Mouse (Mus musculus) forebrain, embryonic 10.5 days (tissue): ENCODE data around the gene Chd9. TPM values are rescaled to one million over a fixed set of nuclear protein-coding genes. Genes with fewer than 3 reads are reported as not detected.

ENCODE experiments used
- DNase-seq: peaks from one replicate; pipeline ENCODE4 v3.0.0-alpha.2; 2017; ENCODE audit warnings: low spot score; ENCODE audit errors: extremely low spot score
- H3K27ac ChIP-seq: fragments of 300-500 bp; sonication (generic); 2 replicates; pipeline ENCODE4 v1.5.1; 2016; ENCODE audit warnings: mild to moderate bottlenecking
- H3K27me3 ChIP-seq: fragments of 300-500 bp; sonication (generic); 2 replicates; pipeline ENCODE4 v1.6.1; 2016; ENCODE audit warnings: mild to moderate bottlenecking; ENCODE audit not compliant: poor library complexity, severe bottlenecking
- H3K36me3 ChIP-seq: fragments of 300-500 bp; sonication (generic); replicated peaks from 2 replicates; pipeline ENCODE4 v1.6.1; 2016; ENCODE audit warnings: mild to moderate bottlenecking, moderate library complexity
- H3K4me1 ChIP-seq: fragments of 300-500 bp; sonication (generic); 2 replicates; pipeline ENCODE4 v1.6.1; 2016
- H3K4me3 ChIP-seq: fragments of 300-500 bp; sonication (generic); 2 replicates; pipeline ENCODE4 v1.5.1; 2016; ENCODE audit warnings: mild to moderate bottlenecking, moderate library complexity
- H3K9me3 ChIP-seq: fragments of 300-500 bp; sonication (generic); 2 replicates; pipeline ENCODE4 v1.6.1; 2016; ENCODE audit warnings: mild to moderate bottlenecking, moderate library complexity
- WGBS: fragments of 180-500 bp; shearing (Covaris S2); methylation state at CpG from one replicate; pipeline ENCODE4 v1.1.7; 2016; 5-methylcytosine and 5-hydroxymethylcytosine counted together
- polyA plus RNA-seq: library from polyadenylated mRNA; unstranded; fragments of >200 nt; fragmentation: Nextera tagmentation; extraction: Ambion mirVana; gene quantifications from 2 replicates; pipeline ENCODE4 v1.2.1, GENCODE M21; 2016

Gene Chd9
- polyA plus RNA-seq, 1 experiment from 2014 or later: 33.4 TPM

DNA sequence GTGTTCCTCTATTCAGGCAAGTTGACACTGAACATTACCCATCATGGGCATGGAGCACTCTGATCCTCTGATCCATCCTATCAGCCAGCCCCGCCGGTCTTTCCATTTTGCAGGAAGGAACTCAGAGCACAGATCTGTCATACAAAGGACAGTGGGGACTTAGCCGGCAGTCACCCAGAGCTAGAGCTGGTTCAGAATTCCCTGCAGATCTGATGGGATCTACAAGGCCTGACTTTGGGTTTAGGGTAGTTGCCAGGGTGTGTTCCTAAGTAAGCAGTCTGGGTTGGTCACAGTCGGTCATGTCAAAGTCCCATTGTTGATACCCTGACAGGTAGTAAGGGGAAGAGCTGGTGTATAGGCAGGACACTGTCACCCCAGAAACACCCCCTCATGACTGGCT is 39.8 kb downstream of the Chd9 start:
- no peak overlapping the region for H3K4me3 ChIP-seq
- DNase-seq: no peak
- no peaks in the 10 kb centered on the region for H3K36me3 ChIP-seq
- H3K27me3 ChIP-seq: peaks cover 20% of the 10 kb centered on the region; the same call in 1 of the 2 replicates
- H3K27ac ChIP-seq: 0 out of 2 replicates have a peak overlapping the region, but pooled peaks have one; percentile 4
- no peaks in the 10 kb centered on the region for H3K9me3 ChIP-seq
- WGBS: 87% methylated on average over 4 of the region's 4 CpGs
- peaks cover 45% of the 10 kb centered on the region for H3K4me1 ChIP-seq

- Histone ChIP-seq H3K4me3 (no peak overlapping the region), H3K27me3 (peaks cover 24% of the 10 kb centered on the region), H3K27ac (peak overlapping the region; percentile 4; the same call in 1 of the 2 replicates), H3K4me1 (peaks cover 43% of the 10 kb centered on the region), H3K36me3 (no peaks in the 10 kb centered on the region), H3K9me3 (no peaks in the 10 kb centered on the region)
- no peak for DNase-seq
- WGBS: 88% methylated on average over 4 of the region's 4 CpGs
Measured at GRCm38 (mm10) chr8:90868334-90868733, 40.2 kb downstream of the Chd9 start.

DNA sequence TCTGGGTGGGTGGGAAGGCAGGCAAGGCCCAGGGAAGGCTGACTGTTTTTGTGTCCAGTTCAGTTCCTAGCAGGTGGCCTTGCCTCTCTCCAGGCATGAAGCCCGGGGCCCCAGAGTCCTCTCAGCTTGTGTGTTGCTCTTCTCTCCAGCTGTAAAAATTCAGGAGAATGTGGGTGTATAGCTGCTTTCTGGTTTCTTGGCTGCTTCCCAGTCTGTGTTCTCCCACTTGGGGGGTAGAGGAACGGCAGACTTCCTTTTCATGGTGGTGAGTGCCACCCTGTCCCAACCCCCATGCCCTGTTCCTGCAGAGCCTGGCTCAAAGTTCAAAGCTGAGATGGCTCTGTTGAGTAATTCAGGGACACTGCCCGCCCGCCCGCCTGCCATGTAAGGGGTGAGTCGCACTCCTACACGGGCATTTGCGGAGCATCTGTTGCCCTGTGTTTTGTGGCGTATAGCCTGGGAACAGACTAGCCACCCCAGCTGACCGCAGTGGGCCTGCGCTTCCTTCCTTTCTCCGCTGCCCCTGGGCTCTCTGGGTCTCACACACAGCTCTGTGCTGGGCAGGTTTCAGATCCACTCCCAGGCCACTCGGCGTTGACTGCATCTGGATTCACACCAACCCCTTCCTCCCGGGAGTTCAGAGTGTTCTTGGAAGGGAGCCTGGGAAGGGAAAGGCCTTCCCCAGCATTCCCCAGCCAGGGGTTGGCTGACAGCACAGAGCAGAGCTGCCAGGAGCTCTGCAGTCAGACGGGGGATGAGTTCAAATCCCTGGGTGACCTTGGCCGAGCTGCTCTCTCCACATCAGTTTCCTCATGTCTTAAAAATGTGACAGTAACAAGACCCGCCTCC is 41.1 kb downstream of the Chd9 start:
- Histone ChIP-seq H3K4me3 (peak overlapping the region; percentile 31; the same call in 1 of the 2 replicates), H3K4me1 (peaks cover 43% of the 10 kb centered on the region), H3K36me3 (no peaks in the 10 kb centered on the region), H3K9me3 (no peaks in the 10 kb centered on the region), H3K27ac (peak overlapping the region; percentile 83), H3K27me3 (peaks cover 24% of the 10 kb centered on the region)
- 61% methylated on average over 18 of the region's 18 CpGs for WGBS
- no peak for DNase-seq

DNA sequence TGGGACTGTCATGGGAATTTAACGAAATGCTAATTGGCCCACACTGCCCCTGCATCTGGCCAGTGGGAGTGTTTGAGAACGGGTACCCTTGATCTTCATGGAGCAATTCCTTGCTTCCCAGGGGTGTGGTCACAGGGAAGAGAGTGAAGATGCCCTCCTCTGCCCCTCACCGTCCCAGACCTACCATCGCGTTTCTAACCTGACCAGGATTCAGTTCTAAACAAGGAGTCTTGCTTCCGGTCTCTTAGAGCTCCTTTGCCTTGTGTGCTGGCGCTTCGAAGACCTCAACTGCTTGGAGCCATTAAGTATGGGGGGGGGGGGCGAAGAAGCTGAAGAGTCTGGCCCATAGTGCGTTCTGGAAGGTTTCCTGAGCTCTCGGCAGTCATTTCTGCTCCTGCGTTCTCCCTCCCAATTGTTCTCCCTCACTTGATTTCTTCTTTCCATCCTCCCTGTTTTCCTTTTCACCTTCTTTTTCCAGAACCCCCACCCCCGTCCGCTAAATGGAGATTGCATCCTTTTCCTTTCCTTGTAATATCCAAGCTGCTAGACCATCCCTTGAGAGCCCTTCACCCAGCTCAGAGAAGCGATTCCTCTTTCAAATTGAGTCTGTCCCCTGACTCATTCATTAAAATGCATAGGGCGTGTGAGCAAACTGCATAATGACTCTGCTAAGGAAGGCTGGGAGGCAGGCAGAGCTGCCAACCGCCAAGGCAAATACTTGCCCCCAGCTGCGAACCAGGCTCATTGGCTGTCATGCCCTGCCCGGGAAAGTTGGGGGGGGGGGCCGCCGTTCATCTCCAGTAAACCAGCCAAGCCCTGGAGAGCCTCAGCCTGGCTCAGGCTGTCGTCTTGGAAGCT is 42.0 kb downstream of the Chd9 start:
- peaks cover 27% of the 10 kb centered on the region for H3K27me3 ChIP-seq
- DNase-seq: peak; percentile 62
- H3K4me3 ChIP-seq: peak overlapping the region; percentile 31
- peak overlapping the region; percentile 83 for H3K27ac ChIP-seq
- no peaks in the 10 kb centered on the region for H3K36me3 ChIP-seq
- 10% methylated on average over 22 of the region's 22 CpGs for WGBS
- no peaks in the 10 kb centered on the region for H3K9me3 ChIP-seq
- peaks cover 47% of the 10 kb centered on the region for H3K4me1 ChIP-seq

GRCm38 (mm10) chr8:90871375-90872080 is 43.4 kb downstream of the Chd9 start:
- Histone ChIP-seq H3K36me3 (no peaks in the 10 kb centered on the region), H3K27me3 (peaks cover 27% of the 10 kb centered on the region), H3K4me3 (no peak overlapping the region), H3K9me3 (no peaks in the 10 kb centered on the region), H3K4me1 (peaks cover 59% of the 10 kb centered on the region), H3K27ac (0 out of 2 replicates have a peak overlapping the region, but pooled peaks have one; percentile 2)
- DNase-seq: no peak
- 81% methylated on average over 6 of the region's 6 CpGs for WGBS

GRCm38 (mm10) chr8:90873051-90873450 is 44.9 kb downstream of the Chd9 start:
- Histone ChIP-seq H3K9me3 (no peaks in the 10 kb centered on the region), H3K4me1 (peaks cover 67% of the 10 kb centered on the region), H3K4me3 (no peak overlapping the region), H3K36me3 (no peaks in the 10 kb centered on the region), H3K27ac (peak overlapping the region; percentile 48; the same call in 1 of the 2 replicates), H3K27me3 (peaks cover 31% of the 10 kb centered on the region)
- no peak for DNase-seq
- WGBS: 85% methylated on average over 4 of the region's 4 CpGs

GRCm38 (mm10) chr8:90876213-90876721 is 48.1 kb downstream of the Chd9 start:
- peaks cover 45% of the 10 kb centered on the region for H3K4me1 ChIP-seq
- DNase-seq: peak; percentile 47
- H3K4me3 ChIP-seq: peak overlapping the region; percentile 60
- peak overlapping the region; percentile 87 for H3K27ac ChIP-seq
- 2% methylated on average over 12 of the region's 12 CpGs for WGBS
- no peaks in the 10 kb centered on the region for H3K36me3 ChIP-seq
- H3K27me3 ChIP-seq: peaks cover 29% of the 10 kb centered on the region
- H3K9me3 ChIP-seq: no peaks in the 10 kb centered on the region

DNA sequence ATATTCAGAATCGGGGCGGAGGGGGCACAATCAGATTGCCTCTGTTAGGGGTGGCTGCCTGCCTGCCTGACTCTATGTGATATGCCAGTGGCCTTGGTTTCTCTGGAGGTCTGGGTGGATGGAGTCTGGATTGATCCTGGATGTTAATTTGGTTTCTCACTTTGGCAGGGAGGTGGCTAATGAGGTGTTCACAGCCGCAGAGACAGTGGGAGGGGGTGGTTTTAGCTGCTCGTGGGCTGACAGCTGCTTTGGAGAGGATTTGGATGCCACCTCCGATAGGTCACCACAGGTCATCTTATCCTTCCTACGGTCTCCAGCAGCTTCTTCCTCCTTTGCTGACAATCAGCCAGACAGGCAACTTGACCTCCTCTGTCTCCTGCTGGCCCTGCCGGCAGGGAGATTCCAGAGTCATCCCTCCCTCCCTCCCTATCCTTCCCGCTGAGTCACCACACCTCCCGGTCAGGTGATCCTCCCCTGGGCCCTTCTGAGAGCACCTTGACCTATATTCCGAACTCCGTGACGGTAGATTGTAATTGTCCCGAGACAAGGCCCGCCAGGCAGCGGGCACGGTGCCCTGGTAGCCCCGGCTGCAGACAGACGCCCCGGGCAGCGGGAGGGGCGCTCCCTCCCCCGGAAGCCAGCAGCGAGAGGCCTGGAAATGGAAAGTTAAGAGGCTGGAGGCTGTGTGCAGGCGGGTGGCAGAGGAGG is 48.7 kb downstream of the Chd9 start:
- Histone ChIP-seq H3K4me3 (peak overlapping the region; percentile 60), H3K9me3 (no peaks in the 10 kb centered on the region), H3K4me1 (peaks cover 39% of the 10 kb centered on the region), H3K27ac (peak overlapping the region; percentile 87), H3K36me3 (no peaks in the 10 kb centered on the region), H3K27me3 (peaks cover 29% of the 10 kb centered on the region)
- DNase-seq: peak; percentile 39
- WGBS: 1% methylated on average over 24 of the region's 24 CpGs

DNA sequence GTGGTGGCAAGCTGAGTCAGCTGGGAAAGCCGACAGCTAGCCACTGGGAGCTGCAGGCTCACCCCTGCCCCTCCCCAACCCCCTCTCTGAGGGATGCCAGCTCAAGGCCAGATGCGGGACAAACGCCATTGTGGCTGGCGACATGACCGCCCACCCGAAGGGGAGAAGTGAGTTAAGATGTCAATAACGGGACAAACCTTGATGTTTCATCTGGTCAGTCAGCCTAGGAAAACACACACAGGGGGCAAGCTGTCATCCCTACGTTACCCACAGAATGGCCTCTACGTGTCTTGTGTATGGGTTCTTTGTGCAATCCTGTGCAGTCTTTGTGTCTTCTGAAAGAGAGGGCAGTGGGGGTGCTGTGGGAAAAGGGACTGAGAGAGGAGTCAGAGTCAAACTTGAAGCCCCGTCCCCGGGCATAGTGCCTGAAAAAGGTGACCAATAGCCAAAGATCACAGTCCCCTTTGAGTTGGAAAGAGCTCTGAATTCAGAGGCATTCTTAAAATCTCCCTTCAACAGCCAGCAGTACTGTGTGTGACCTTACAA is 49.4 kb downstream of the Chd9 start:
- peak; percentile 29 for DNase-seq
- peak overlapping the region; percentile 60 for H3K4me3 ChIP-seq
- WGBS: 1% methylated on average over 11 of the region's 11 CpGs
- peaks cover 29% of the 10 kb centered on the region for H3K27me3 ChIP-seq
- H3K36me3 ChIP-seq: no peaks in the 10 kb centered on the region
- no peaks in the 10 kb centered on the region for H3K9me3 ChIP-seq
- peak overlapping the region; percentile 87 for H3K27ac ChIP-seq
- H3K4me1 ChIP-seq: peaks cover 39% of the 10 kb centered on the region

GRCm38 (mm10) chr8:90878551-90878950 is 50.4 kb downstream of the Chd9 start:
- 69% methylated on average over 6 of the region's 6 CpGs for WGBS
- H3K4me3 ChIP-seq: no peak overlapping the region
- H3K27ac ChIP-seq: no peak overlapping the region
- H3K4me1 ChIP-seq: peaks cover 39% of the 10 kb centered on the region
- peaks cover 24% of the 10 kb centered on the region; the same call in 1 of the 2 replicates for H3K27me3 ChIP-seq
- no peaks in the 10 kb centered on the region for H3K9me3 ChIP-seq
- no peak for DNase-seq
- H3K36me3 ChIP-seq: no peaks in the 10 kb centered on the region

DNA sequence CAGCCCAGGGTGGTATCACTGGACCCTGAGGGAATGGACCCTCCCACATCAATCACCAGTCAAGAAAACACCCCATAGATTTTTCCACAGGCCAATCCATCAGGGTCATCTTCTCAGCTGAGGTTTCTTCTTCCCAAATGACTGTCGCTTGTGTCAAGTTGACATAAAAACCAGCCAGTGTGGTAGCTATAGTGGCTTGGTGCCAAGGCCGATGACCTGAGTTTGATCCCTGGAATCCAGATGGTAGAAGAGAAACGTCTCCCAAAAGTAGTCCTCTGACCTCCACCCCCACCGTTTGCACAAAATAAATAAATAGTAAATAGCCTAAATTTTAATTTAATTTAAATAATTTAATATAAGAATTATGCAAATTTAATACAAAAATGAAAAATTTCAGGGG is 51.9 kb downstream of the Chd9 start:
- Histone ChIP-seq H3K27me3 (peaks cover 27% of the 10 kb centered on the region), H3K4me3 (no peak overlapping the region), H3K4me1 (peaks cover 35% of the 10 kb centered on the region), H3K36me3 (no peaks in the 10 kb centered on the region), H3K9me3 (no peaks in the 10 kb centered on the region), H3K27ac (no peak overlapping the region)
- DNase-seq: no peak
- WGBS: 93% methylated on average over 4 of the region's 4 CpGs
